Mouse (Mus musculus): Measurements from ENCODE around the gene Mctp1. TPM values are rescaled to one million over a fixed set of nuclear protein-coding genes. Genes with fewer than 3 reads are reported as not detected.

Gene Mctp1
- total and polyA plus RNA-seq, 2 experiments from 2014 or later, result 7.2 to 13.5 TPM

- TF ChIP-seq CTCF (IDR thresholded peaks at IDR 0.05; ENCODE audit: low read depth), result peak; percentile 83
- Histone ChIP-seq H3K9ac (no peak overlapping the region), H3K27me3 (ENCODE audit: insufficient read depth, low read length) (no peaks in the 10 kb centered on the region), H3K4me3 (ENCODE audit: low read depth, low read length) (no peak overlapping the region), H3K4me2 (ENCODE audit: low read depth) (no peak overlapping the region), H3K27ac (ENCODE audit: low read depth, low read length) (no peak overlapping the region), H3K36me3 (ENCODE audit: insufficient read depth) (no peaks in the 10 kb centered on the region), H3K4me1 (ENCODE audit: insufficient read depth) (no peaks in the 10 kb centered on the region), H3K9me3 (ENCODE audit: low read length) (no peaks in the 10 kb centered on the region)
- DNase-seq, result peak; percentile 82
- WGBS, result 22% methylated on average over 6 of the region's 6 CpGs
- ATAC-seq, result peak; percentile 75
Observed at GRCm38 (mm10) chr13:76759832-76760490, 375.6 kb downstream of the Mctp1 start.

GRCm38 (mm10) chr13:76799662-76800061 lies 415.3 kb downstream of the Mctp1 start:
- H3K9me3 ChIP-seq (ENCODE audit: low read length), result no peaks in the 10 kb centered on the region

GRCm38 (mm10) chr13:76801126-76801632 lies 416.8 kb downstream of the Mctp1 start:
- no peak for DNase-seq
- Histone ChIP-seq H3K4me3 (ENCODE audit: low read depth, low read length) (no peak overlapping the region), H3K36me3 (ENCODE audit: insufficient read depth) (no peaks in the 10 kb centered on the region), H3K9ac (no peak overlapping the region), H3K9me3 (ENCODE audit: low read length) (no peaks in the 10 kb centered on the region), H3K4me2 (ENCODE audit: low read depth) (no peak overlapping the region), H3K4me1 (ENCODE audit: insufficient read depth) (no peaks in the 10 kb centered on the region), H3K27ac (ENCODE audit: low read depth, low read length) (no peak overlapping the region), H3K27me3 (ENCODE audit: insufficient read depth, low read length) (no peaks in the 10 kb centered on the region)
- no peak for TF ChIP-seq CTCF (IDR thresholded peaks at IDR 0.05; ENCODE audit: low read depth)
- 83% methylated on average over 6 of the region's 6 CpGs for WGBS
- ATAC-seq, result no peak

More at GRCm38 (mm10) chr13:76799662-76800061, 415.3 kb downstream of the Mctp1 start:
- H3K36me3 ChIP-seq (ENCODE audit: insufficient read depth), result no peaks in the 10 kb centered on the region
- no peaks in the 10 kb centered on the region for H3K4me1 ChIP-seq (ENCODE audit: insufficient read depth)
- 45% methylated on average over 1 of the region's 1 CpGs for WGBS
- ATAC-seq (peak; percentile 53), DNase-seq (no peak)
- no peak for TF ChIP-seq CTCF (IDR thresholded peaks at IDR 0.05; ENCODE audit: low read depth)
- H3K4me2 ChIP-seq (ENCODE audit: low read depth), result no peak overlapping the region
- H3K9ac ChIP-seq, result no peak overlapping the region
- no peak overlapping the region for H3K27ac ChIP-seq (ENCODE audit: low read depth, low read length)
- no peak overlapping the region for H3K4me3 ChIP-seq (ENCODE audit: low read depth, low read length)
- no peaks in the 10 kb centered on the region for H3K27me3 ChIP-seq (ENCODE audit: insufficient read depth, low read length)

GRCm38 (mm10) chr13:76802051-76802728 lies 417.9 kb downstream of the Mctp1 start:
- 23% methylated on average over 3 of the region's 3 CpGs for WGBS
- H3K27me3 ChIP-seq (ENCODE audit: insufficient read depth, low read length), result no peaks in the 10 kb centered on the region; the same call in 1 of the 2 replicates

GRCm38 (mm10) chr13:76802926-76803325 lies 418.6 kb downstream of the Mctp1 start:
- Histone ChIP-seq H3K36me3 (ENCODE audit: insufficient read depth) (no peaks in the 10 kb centered on the region), H3K27ac (ENCODE audit: low read depth, low read length) (no peak overlapping the region), H3K4me3 (ENCODE audit: low read depth, low read length) (no peak overlapping the region), H3K4me2 (ENCODE audit: low read depth) (no peak overlapping the region), H3K4me1 (ENCODE audit: insufficient read depth) (no peaks in the 10 kb centered on the region), H3K27me3 (ENCODE audit: insufficient read depth, low read length) (no peaks in the 10 kb centered on the region; the same call in 1 of the 2 replicates), H3K9me3 (ENCODE audit: low read length) (no peaks in the 10 kb centered on the region), H3K9ac (no peak overlapping the region)
- DNase-seq, result no peak
- TF ChIP-seq CTCF (IDR thresholded peaks at IDR 0.05; ENCODE audit: low read depth), result no peak
- 78% methylated on average over 9 of the region's 9 CpGs for WGBS
- ATAC-seq, result no peak

More at GRCm38 (mm10) chr13:76802051-76802728, 417.9 kb downstream of the Mctp1 start:
- DNase-seq (peak; percentile 81), ATAC-seq (peak; percentile 96)
- Histone ChIP-seq H3K4me2 (ENCODE audit: low read depth) (no peak overlapping the region), H3K4me3 (ENCODE audit: low read depth, low read length) (no peak overlapping the region), H3K4me1 (ENCODE audit: insufficient read depth) (no peaks in the 10 kb centered on the region), H3K27ac (ENCODE audit: low read depth, low read length) (no peak overlapping the region), H3K9me3 (ENCODE audit: low read length) (no peaks in the 10 kb centered on the region), H3K36me3 (ENCODE audit: insufficient read depth) (no peaks in the 10 kb centered on the region), H3K9ac (no peak overlapping the region)
- TF ChIP-seq CTCF (IDR thresholded peaks at IDR 0.05; ENCODE audit: low read depth), result peak; percentile 81

- no peaks in the 10 kb centered on the region for H3K36me3 ChIP-seq (ENCODE audit: insufficient read depth)
- no peak overlapping the region for H3K4me2 ChIP-seq (ENCODE audit: low read depth)
- H3K4me3 ChIP-seq (ENCODE audit: low read depth, low read length), result no peak overlapping the region
- no peak for ATAC-seq
- H3K27ac ChIP-seq (ENCODE audit: low read depth, low read length), result no peak overlapping the region
- 71% methylated on average over 6 of the region's 6 CpGs for WGBS
- TF ChIP-seq CTCF (IDR thresholded peaks at IDR 0.05; ENCODE audit: low read depth), result no peak
- DNase-seq, result no peak
- H3K9ac ChIP-seq, result no peak overlapping the region
- no peaks in the 10 kb centered on the region for H3K9me3 ChIP-seq (ENCODE audit: low read length)
- H3K4me1 ChIP-seq (ENCODE audit: insufficient read depth), result no peaks in the 10 kb centered on the region
- no peaks in the 10 kb centered on the region; the same call in 1 of the 2 replicates for H3K27me3 ChIP-seq (ENCODE audit: insufficient read depth, low read length)
Observed at GRCm38 (mm10) chr13:76803799-76804198, 419.5 kb downstream of the Mctp1 start.

GRCm38 (mm10) chr13:76808871-76809390 lies 424.6 kb downstream of the Mctp1 start:
- Histone ChIP-seq H3K36me3 (ENCODE audit: insufficient read depth) (no peaks in the 10 kb centered on the region), H3K27ac (ENCODE audit: low read depth, low read length) (no peak overlapping the region), H3K4me1 (ENCODE audit: insufficient read depth) (peaks cover 4% of the 10 kb centered on the region), H3K9ac (no peak overlapping the region), H3K27me3 (ENCODE audit: insufficient read depth, low read length) (no peaks in the 10 kb centered on the region; the same call in 1 of the 2 replicates), H3K4me2 (ENCODE audit: low read depth) (no peak overlapping the region), H3K9me3 (ENCODE audit: low read length) (no peaks in the 10 kb centered on the region), H3K4me3 (ENCODE audit: low read depth, low read length) (no peak overlapping the region)
- WGBS, result 6% methylated on average over 1 of the region's 1 CpGs
- ATAC-seq (peak; percentile 23; the same call in 1 of the 2 replicates), DNase-seq (no peak)
- TF ChIP-seq CTCF (IDR thresholded peaks at IDR 0.05; ENCODE audit: low read depth), result no peak

Measured in forebrain, postnatal 0 days (tissue).